ENCODE assay signal across 8 mouse cellular contexts in genomic region chr5:52113851-52114731, GRCm38 (mm10).
DNase-seq lines count a peak whose midpoint lies in the region; ATAC-seq and TF ChIP-seq lines count a peak whose summit lies in the region.

No protein-coding gene starts in this region.

- H3K4me3 ChIP-seq in lung, embryonic 16.5 days (ENCODE audit: low read length) = peak overlapping the region; percentile 78
- H3K4me3 ChIP-seq in heart, embryonic 10.5 days = peak overlapping the region; percentile 80
- H3K4me3 ChIP-seq in kidney, embryonic 14.5 days (ENCODE audit: low read length) = peak overlapping the region; percentile 69
- H3K4me3 ChIP-seq in liver, embryonic 14.5 days (ENCODE audit: insufficient read depth in 1 of 2, low read depth in 2 of 2, low read length in 2 of 2) = peak overlapping the region; percentile 10 to 45; a peak in 3 of 4 replicates

- peak; percentile 46 for ATAC-seq in lung, embryonic 16.5 days (ENCODE audit: low read depth)
- peak; percentile 22; the same call in 1 of the 2 replicates for ATAC-seq in kidney, embryonic 14.5 days (ENCODE audit: low FRiP score, low TSS enrichment)
- no peak for ATAC-seq in liver, embryonic 14.5 days (ENCODE audit: insufficient read depth)
- no peak for ATAC-seq in monocyte, adult 5-6 weeks (replicated peaks; ENCODE audit: insufficient number of reproducible peaks, low FRiP score, low TSS enrichment, poor library complexity, severe bottlenecking)

- no peak overlapping the region for H3K27ac ChIP-seq in lung, embryonic 16.5 days (ENCODE audit: low read length)
- H3K27ac ChIP-seq in heart, embryonic 10.5 days = peak overlapping the region; percentile 69
- no peak overlapping the region for H3K27ac ChIP-seq in kidney, embryonic 14.5 days (ENCODE audit: low read depth, low read length)
- H3K27ac ChIP-seq in liver, embryonic 14.5 days = no peak overlapping the region

- H3K4me2 ChIP-seq in lung, embryonic 16.5 days (ENCODE audit: low read depth, low read length) = peak overlapping the region; percentile 100
- H3K4me2 ChIP-seq in kidney, embryonic 14.5 days (replicated peaks; ENCODE audit: low read depth, low read length) = peak overlapping the region; percentile 100
- peak overlapping the region; percentile 68 for H3K4me2 ChIP-seq in liver, embryonic 14.5 days (ENCODE audit: low read depth)

- WGBS in lung, embryonic 16.5 days = under 1% methylated on average over 54 of the region's 54 CpGs
- under 1% methylated on average over 47 of the region's 54 CpGs for whole genome bisulfite sequencing in heart, embryonic 10.5 days
- WGBS in kidney, embryonic 14.5 days = under 1% methylated on average over 54 of the region's 54 CpGs
- WGBS in liver, embryonic 14.5 days (ENCODE audit: insufficient replicate concordance) = 1% methylated on average over 54 of the region's 54 CpGs

- peaks cover 55% of the 10 kb centered on the region for H3K27me3 ChIP-seq in lung, embryonic 16.5 days (ENCODE audit: control insufficient read depth, insufficient read depth, low read depth, low read length)
- H3K27me3 ChIP-seq in heart, embryonic 10.5 days (ENCODE audit: insufficient read depth, poor library complexity, severe bottlenecking) = peaks cover 76% of the 10 kb centered on the region
- peaks cover 28% of the 10 kb centered on the region for H3K27me3 ChIP-seq in kidney, embryonic 14.5 days (ENCODE audit: control insufficient read depth, insufficient read depth, low read length)
- peaks cover 61% of the 10 kb centered on the region for H3K27me3 ChIP-seq in liver, embryonic 14.5 days (ENCODE audit: control insufficient read depth, insufficient read depth, low read length)

- no peak for TF ChIP-seq CTCF in liver, embryonic 14.5 days (IDR thresholded peaks at IDR 0.05; ENCODE audit: low read depth)

- DNase-seq in lung, postnatal 25 days (ENCODE audit: low spot score) = no peak
- DNase-seq in cerebellum, postnatal 14 days = peak; percentile 46 to 49
- DNase-seq in heart, embryonic 10.5 days (ENCODE audit: low spot score) = no peak
- DNase-seq in liver, embryonic 14.5 days (ENCODE audit: low read depth in 3 of 3, low spot score in 3 of 3) = no peak
- peak; percentile 61 to 67 for DNase-seq in right cerebral cortex, postnatal 10 days (ENCODE audit: low spot score in 2 of 2)

- H3K9ac ChIP-seq in lung, embryonic 16.5 days (ENCODE audit: low read length) = peak overlapping the region; percentile 54
- peak overlapping the region; percentile 28; the same call in 1 of the 2 replicates for H3K9ac ChIP-seq in kidney, embryonic 14.5 days (ENCODE audit: low read depth, low read length)
- no peak overlapping the region for H3K9ac ChIP-seq in liver, embryonic 14.5 days (replicated peaks)

- no peaks in the 10 kb centered on the region for H3K9me3 ChIP-seq in lung, embryonic 16.5 days (ENCODE audit: control insufficient read depth, low read length)
- H3K9me3 ChIP-seq in heart, embryonic 10.5 days = no peaks in the 10 kb centered on the region
- H3K9me3 ChIP-seq in kidney, embryonic 14.5 days (ENCODE audit: control insufficient read depth, low read length) = no peaks in the 10 kb centered on the region
- H3K9me3 ChIP-seq in liver, embryonic 14.5 days (ENCODE audit: control insufficient read depth, low read length) = no peaks in the 10 kb centered on the region

- no peaks in the 10 kb centered on the region for H3K36me3 ChIP-seq in lung, embryonic 16.5 days (ENCODE audit: control insufficient read depth, insufficient read depth, low read length)
- no peaks in the 10 kb centered on the region for H3K36me3 ChIP-seq in heart, embryonic 10.5 days
- H3K36me3 ChIP-seq in kidney, embryonic 14.5 days (ENCODE audit: control insufficient read depth, insufficient read depth, low read length) = no peaks in the 10 kb centered on the region
- H3K36me3 ChIP-seq in liver, embryonic 14.5 days (replicated peaks; ENCODE audit: control insufficient read depth, insufficient read depth, low read depth) = no peaks in the 10 kb centered on the region

- peaks cover 30% of the 10 kb centered on the region for H3K4me1 ChIP-seq in lung, embryonic 16.5 days (replicated peaks; ENCODE audit: control insufficient read depth, insufficient read depth, low read length)
- peaks cover 32% of the 10 kb centered on the region for H3K4me1 ChIP-seq in heart, embryonic 10.5 days
- 0 out of 2 replicates have a peak, but pooled peaks cover 5% of the 10 kb centered on the region for H3K4me1 ChIP-seq in kidney, embryonic 14.5 days (ENCODE audit: control insufficient read depth, insufficient read depth, low read length)
- H3K4me1 ChIP-seq in liver, embryonic 14.5 days (replicated peaks; ENCODE audit: control insufficient read depth in 2 of 2, insufficient read depth in 2 of 2, low read length in 1 of 2) = no peaks in the 10 kb centered on the region

- TF ChIP-seq EP300 in liver, embryonic 14.5 days (IDR thresholded peaks at IDR 0.05; ENCODE audit: low read depth) = no peak

Comparison
In these comparisons a context has a peak if more than half of its experiments do, and no peak if none do; other contexts are left out.
1. ATAC-seq: peak in lung, embryonic 16.5 days (single experiment) and kidney, embryonic 14.5 days (single experiment); none in liver, embryonic 14.5 days (single experiment) and monocyte, adult 5-6 weeks (single experiment).
2. H3K4me3 ChIP-seq: peak in every context shown above with its lines; median percentile 80 in heart, embryonic 10.5 days; 78 in lung, embryonic 16.5 days; 69 in kidney, embryonic 14.5 days; 28 in liver, embryonic 14.5 days.
3. DNase-seq: peak in cerebellum, postnatal 14 days (2 of 2) and right cerebral cortex, postnatal 10 days (2 of 2); none in lung, postnatal 25 days (single experiment), heart, embryonic 10.5 days (single experiment) and liver, embryonic 14.5 days (0 of 3).
4. Peak in every context shown above with its lines, with median percentiles within 50 percentile points of each other: H3K4me2 ChIP-seq.